In the genomic region with DNA sequence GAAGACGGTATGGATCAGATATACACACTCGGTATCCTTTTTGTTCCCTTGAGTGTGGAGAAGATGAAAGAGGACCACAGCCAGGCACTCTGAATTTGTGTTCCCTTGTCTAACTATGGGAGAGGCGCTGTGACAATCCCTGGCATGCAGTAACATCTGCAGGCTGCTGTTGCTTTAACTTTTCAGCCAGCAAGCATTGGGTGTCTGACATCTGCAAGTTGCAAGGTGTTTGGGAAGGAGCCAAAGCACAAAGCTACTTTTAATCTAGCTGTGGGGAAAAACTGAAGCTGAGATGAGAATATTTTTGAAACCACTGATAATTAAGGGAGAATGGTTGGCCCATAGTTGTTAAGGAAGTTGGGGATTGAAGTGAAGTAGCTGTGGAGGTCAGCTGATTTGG, we compare ENCODE assay signal across 15 mouse cellular contexts.
"Had no signal": no experiment of that assay in that cellular context is flagged by ENCODE, and none has a peak within 500 bp of the region (broad histone marks: within the 10 kb centered on the region; RNA-seq: fewer than 3 reads in every experiment).

No protein-coding gene starts in this region.

- H3K27ac ChIP-seq: kidney, embryonic 15.5 days; left cerebral cortex, adult 2 months; liver, embryonic 13.5 days; midbrain, embryonic 10.5 days; midbrain, embryonic 13.5 days had no signal

- DNase-seq: kidney, adult 11 months; kidney, adult 8-10 months; kidney, postnatal 10 days; kidney, postnatal 36 days; layer of hippocampus, postnatal 36 days; liver, embryonic 13.5 days; lung, postnatal 4 days; thymus, adult 2 months; thymus, postnatal 14 days had no signal

- H3K36me3 ChIP-seq: kidney, embryonic 15.5 days; liver, embryonic 13.5 days; midbrain, embryonic 10.5 days; midbrain, embryonic 13.5 days had no signal

- ATAC-seq: midbrain, embryonic 13.5 days; midbrain, embryonic 16.5 days had no signal

- H3K9me3 ChIP-seq: kidney, embryonic 15.5 days; liver, embryonic 13.5 days; midbrain, embryonic 10.5 days; midbrain, embryonic 13.5 days had no signal

- H3K9ac ChIP-seq: kidney, embryonic 15.5 days; liver, embryonic 13.5 days; midbrain, embryonic 13.5 days had no signal

- H3K4me3 ChIP-seq: kidney, embryonic 15.5 days; left cerebral cortex, adult 2 months; liver, embryonic 13.5 days; midbrain, embryonic 10.5 days; midbrain, embryonic 13.5 days; myocyte had no signal

- H3K4me2 ChIP-seq: kidney, embryonic 15.5 days; liver, embryonic 13.5 days; midbrain, embryonic 13.5 days had no signal

- H3K27me3 ChIP-seq: kidney, embryonic 15.5 days; liver, embryonic 13.5 days; midbrain, embryonic 13.5 days had no signal

- H3K4me1 ChIP-seq: kidney, embryonic 15.5 days; midbrain, embryonic 10.5 days; midbrain, embryonic 13.5 days had no signal
